Mouse (Mus musculus) heart, postnatal 0 days (tissue): ENCODE results near the gene Syngr1. TPM values are rescaled to one million over a fixed set of nuclear protein-coding genes. Genes with fewer than 3 reads are reported as not detected.

ENCODE experiments used
- ATAC-seq: fragments of 200-750 bp; cut with Nextera tagmentation; 2 replicates; pipeline ENCODE4 v1.8.0; 2017; ENCODE audit warnings: low read depth, moderate number of reproducible peaks, moderate library complexity; ENCODE audit not compliant: insufficient read depth
- DNase-seq: peaks from one replicate; pipeline ENCODE4 v3.0.0-alpha.2; 2016; ENCODE audit warnings: low spot score
- H3K27ac ChIP-seq: fragments of 300-500 bp; sonication (generic); 2 replicates; pipeline ENCODE4 v1.5.1; 2014; ENCODE audit warnings: low read depth, mild to moderate bottlenecking
- H3K27me3 ChIP-seq: fragments of 300-500 bp; sonication (generic); 2 replicates; pipeline ENCODE4 v1.6.1; 2014; ENCODE audit warnings: low read length, mixed read lengths; ENCODE audit not compliant: control insufficient read depth, insufficient read depth
- H3K36me3 ChIP-seq: fragments of 300-500 bp; sonication (generic); replicated peaks from 2 replicates; pipeline ENCODE4 v1.6.1; 2014; ENCODE audit warnings: low read length, mixed read lengths; ENCODE audit not compliant: control insufficient read depth, insufficient read depth
- H3K4me1 ChIP-seq: fragments of 300-500 bp; sonication (generic); 2 replicates; pipeline ENCODE4 v1.6.1; 2014; ENCODE audit warnings: antibody characterized with exemption; ENCODE audit not compliant: control insufficient read depth, insufficient read depth
- H3K4me2 ChIP-seq: fragments of 300-500 bp; sonication (generic); 2 replicates; pipeline ENCODE4 v1.6.1; 2014; ENCODE audit warnings: low read depth, mild to moderate bottlenecking, low read length, moderate library complexity
- H3K4me3 ChIP-seq: fragments of 300-500 bp; sonication (generic); 2 replicates; pipeline ENCODE4 v1.5.1; 2014; ENCODE audit warnings: low read depth, low read length
- H3K9ac ChIP-seq: fragments of 300-500 bp; sonication (generic); replicated peaks from 2 replicates; pipeline ENCODE4 v1.6.1; 2014; ENCODE audit warnings: low read depth, low read length, mixed read lengths
- H3K9me3 ChIP-seq: fragments of 300-500 bp; sonication (generic); replicated peaks from 2 replicates; pipeline ENCODE4 v1.6.1; 2016; ENCODE audit warnings: low read length; ENCODE audit not compliant: control insufficient read depth
- CTCF ChIP-seq: IDR thresholded peaks from 2 replicates; pipeline ENCODE4 v1.5.1; 2016; ENCODE audit warnings: antibody characterized with exemption, control low read depth, low read depth
- EP300 ChIP-seq: IDR thresholded peaks from 2 replicates; pipeline ENCODE4 v1.6.1; 2016; ENCODE audit warnings: antibody characterized with exemption, low read depth
- WGBS: fragments of 180-500 bp; shearing (Covaris S2); extraction: QIAGEN DNeasy Blood & Tissue Kit; methylation state at CpG from one replicate; pipeline ENCODE4 v1.1.7; 2014; 5-methylcytosine and 5-hydroxymethylcytosine counted together
- microRNA-seq: library from miRNA; unstranded; fragments of <30 nt; microRNA quantifications from one replicate; pipeline ENCODE4, GENCODE M21; 2016
- polyA plus RNA-seq: library from polyadenylated mRNA; unstranded; fragments of >200 nt; fragmentation: Nextera tagmentation; extraction: Ambion mirVana; gene quantifications from 2 replicates; pipeline ENCODE4 v1.2.1, GENCODE M21; 2015
- total RNA-seq: library from RNA; depleted of rRNA; stranded (reverse); fragments of >200 nt; gene quantifications from 2 replicates; pipeline ENCODE4 v1.2.3, GENCODE M21; 2014; ENCODE audit warnings: low replicate concordance; rRNA removed

The Syngr1 gene
- total and polyA plus RNA-seq, 2 experiments from 2014 or later: 140 to 144 TPM

- ATAC-seq: no peak
- Histone ChIP-seq H3K9ac (no peak overlapping the region), H3K4me2 (no peak overlapping the region), H3K27me3 (no peaks in the 10 kb centered on the region), H3K36me3 (peaks cover 60% of the 10 kb centered on the region), H3K4me3 (no peak overlapping the region), H3K4me1 (no peaks in the 10 kb centered on the region), H3K9me3 (no peaks in the 10 kb centered on the region), H3K27ac (no peak overlapping the region)
- WGBS: 88% methylated on average over 3 of the region's 3 CpGs
- DNase-seq: no peak
- TF ChIP-seq CTCF: no peak
- no peak for TF ChIP-seq EP300
Observed at GRCm38 (mm10) chr15:80161199-80161598, 70.1 kb downstream of the Syngr1 start.

GRCm38 (mm10) chr15:80162401-80162964 is 71.3 kb downstream of the Syngr1 start:
- TF ChIP-seq CTCF: no peak
- TF ChIP-seq EP300: no peak

GRCm38 (mm10) chr15:80163274-80163673 is 72.1 kb downstream of the Syngr1 start:
- no peaks in the 10 kb centered on the region for H3K4me1 ChIP-seq
- no peak overlapping the region for H3K4me3 ChIP-seq
- no peak overlapping the region for H3K27ac ChIP-seq
- DNase-seq (no peak), ATAC-seq (no peak)
- 59% methylated on average over 11 of the region's 11 CpGs for WGBS
- H3K9ac ChIP-seq: no peak overlapping the region
- no peak for TF ChIP-seq EP300
- TF ChIP-seq CTCF: no peak
- no peak overlapping the region for H3K4me2 ChIP-seq
- no peaks in the 10 kb centered on the region for H3K9me3 ChIP-seq
- H3K27me3 ChIP-seq: no peaks in the 10 kb centered on the region
- H3K36me3 ChIP-seq: peaks cover 40% of the 10 kb centered on the region

More at GRCm38 (mm10) chr15:80162401-80162964, 71.3 kb downstream of the Syngr1 start:
- H3K27ac ChIP-seq: no peak overlapping the region
- ATAC-seq (no peak), DNase-seq (no peak)
- H3K4me2 ChIP-seq: no peak overlapping the region
- H3K9me3 ChIP-seq: no peaks in the 10 kb centered on the region
- no peaks in the 10 kb centered on the region for H3K27me3 ChIP-seq
- H3K4me3 ChIP-seq: no peak overlapping the region
- no peak overlapping the region for H3K9ac ChIP-seq
- WGBS: 88% methylated on average over 4 of the region's 4 CpGs
- H3K4me1 ChIP-seq: no peaks in the 10 kb centered on the region
- peaks cover 47% of the 10 kb centered on the region for H3K36me3 ChIP-seq

- TF ChIP-seq EP300 (no peak), CTCF (no peak)
- no peaks in the 10 kb centered on the region for H3K9me3 ChIP-seq
- H3K27me3 ChIP-seq: no peaks in the 10 kb centered on the region
- no peak for DNase-seq
- H3K36me3 ChIP-seq: peaks cover 35% of the 10 kb centered on the region
- H3K9ac ChIP-seq: no peak overlapping the region
- no peak for ATAC-seq
- no peak overlapping the region for H3K4me3 ChIP-seq
- no peak overlapping the region for H3K27ac ChIP-seq
- no peak overlapping the region for H3K4me2 ChIP-seq
- 83% methylated on average over 4 of the region's 4 CpGs for WGBS
- H3K4me1 ChIP-seq: no peaks in the 10 kb centered on the region
Observed at GRCm38 (mm10) chr15:80163716-80164115, 72.6 kb downstream of the Syngr1 start.

GRCm38 (mm10) chr15:80165396-80165795 is 74.3 kb downstream of the Syngr1 start:
- no peak for TF ChIP-seq EP300
- TF ChIP-seq CTCF: no peak
- no peak overlapping the region for H3K9ac ChIP-seq
- H3K27me3 ChIP-seq: no peaks in the 10 kb centered on the region
- WGBS: 48% methylated on average over 5 of the region's 5 CpGs
- 0 out of 2 replicates have a peak, but pooled peaks have one; percentile 22 for ATAC-seq
- H3K9me3 ChIP-seq: no peaks in the 10 kb centered on the region
- no peak overlapping the region for H3K4me3 ChIP-seq
- H3K36me3 ChIP-seq: peaks cover 19% of the 10 kb centered on the region
- no peak overlapping the region for H3K27ac ChIP-seq
- no peaks in the 10 kb centered on the region for H3K4me1 ChIP-seq
- H3K4me2 ChIP-seq: no peak overlapping the region
- DNase-seq: no peak

Small RNAs within 50 kb of the gene (microRNA-seq; reads per million reads assigned to microRNA genes)
- gene Snord43: 55.7 reads per million, percentile 47 among the genes with 10 or more reads in this experiment

Other genes with a start within 250 kb of the Syngr1 start
- 2.3 and 5.1 TPM in 2 replicates for gene Apobec3, start 199.7 kb upstream of the Syngr1 start, total RNA-seq
- 6.3 and 6.6 TPM in 2 replicates for gene Apobec3, start 199.7 kb upstream of the Syngr1 start, polyA plus RNA-seq
- 0.50 and 2.1 TPM in 2 replicates for gene Cbx7, start 120.2 kb upstream of the Syngr1 start, total RNA-seq
- gene Cbx7, start 120.2 kb upstream of the Syngr1 start, polyA plus RNA-seq: 0.82 and 1.0 TPM in 2 replicates
- 32.2 and 33.7 TPM in 2 replicates for gene Pdgfb, start 76.4 kb upstream of the Syngr1 start, total RNA-seq
- gene Pdgfb, start 76.4 kb upstream of the Syngr1 start, polyA plus RNA-seq: 3.3 and 3.5 TPM in 2 replicates
- 763 and 766 TPM in 2 replicates for gene Rpl3, start 534 bp downstream of the Syngr1 start, total RNA-seq
- gene Rpl3, start 534 bp downstream of the Syngr1 start, polyA plus RNA-seq: 480 and 487 TPM in 2 replicates
- 37.3 and 41.2 TPM in 2 replicates for gene Tab1, start 41.8 kb downstream of the Syngr1 start, total RNA-seq
- 25.0 and 29.1 TPM in 2 replicates for gene Tab1, start 41.8 kb downstream of the Syngr1 start, polyA plus RNA-seq
- 0.89 and 1.9 TPM in 2 replicates for gene Mgat3, start 82.4 kb downstream of the Syngr1 start, total RNA-seq
- gene Mgat3, start 82.4 kb downstream of the Syngr1 start, polyA plus RNA-seq: 0.23 and 0.47 TPM in 2 replicates
- gene Mief1, start 142.7 kb downstream of the Syngr1 start, total RNA-seq: 34.5 and 39.8 TPM in 2 replicates
- 17.0 and 17.8 TPM in 2 replicates for gene Mief1, start 142.7 kb downstream of the Syngr1 start, polyA plus RNA-seq
- gene AC140267.1, start 144.5 kb downstream of the Syngr1 start, total RNA-seq: not detected in 2 replicates
- not detected in 2 replicates for gene AC140267.1, start 144.5 kb downstream of the Syngr1 start, polyA plus RNA-seq
- 122 and 128 TPM in 2 replicates for gene Atf4, start 163.8 kb downstream of the Syngr1 start, total RNA-seq
- 63.5 and 65.0 TPM in 2 replicates for gene Atf4, start 163.8 kb downstream of the Syngr1 start, polyA plus RNA-seq
- 13.7 and 21.6 TPM in 2 replicates for gene Rps19bp1, start 173.0 kb downstream of the Syngr1 start, total RNA-seq
- 34.7 and 35.8 TPM in 2 replicates for gene Rps19bp1, start 173.0 kb downstream of the Syngr1 start, polyA plus RNA-seq
- not detected in 2 replicates for gene Cacna1i, start 195.9 kb downstream of the Syngr1 start, total RNA-seq
- not detected in 2 replicates for gene Cacna1i, start 195.9 kb downstream of the Syngr1 start, polyA plus RNA-seq